Mouse (Mus musculus): ENCODE data around the gene Lpcat3. TPM values are rescaled to one million over a fixed set of nuclear protein-coding genes. Genes with fewer than 3 reads are reported as not detected.
A peak's percentile ranks its signal among the peaks of the same experiment; 100 is the strongest.

The Lpcat3 gene
- polyA plus RNA-seq, 1 experiment from 2014 or later, result 46.9 TPM

DNA sequence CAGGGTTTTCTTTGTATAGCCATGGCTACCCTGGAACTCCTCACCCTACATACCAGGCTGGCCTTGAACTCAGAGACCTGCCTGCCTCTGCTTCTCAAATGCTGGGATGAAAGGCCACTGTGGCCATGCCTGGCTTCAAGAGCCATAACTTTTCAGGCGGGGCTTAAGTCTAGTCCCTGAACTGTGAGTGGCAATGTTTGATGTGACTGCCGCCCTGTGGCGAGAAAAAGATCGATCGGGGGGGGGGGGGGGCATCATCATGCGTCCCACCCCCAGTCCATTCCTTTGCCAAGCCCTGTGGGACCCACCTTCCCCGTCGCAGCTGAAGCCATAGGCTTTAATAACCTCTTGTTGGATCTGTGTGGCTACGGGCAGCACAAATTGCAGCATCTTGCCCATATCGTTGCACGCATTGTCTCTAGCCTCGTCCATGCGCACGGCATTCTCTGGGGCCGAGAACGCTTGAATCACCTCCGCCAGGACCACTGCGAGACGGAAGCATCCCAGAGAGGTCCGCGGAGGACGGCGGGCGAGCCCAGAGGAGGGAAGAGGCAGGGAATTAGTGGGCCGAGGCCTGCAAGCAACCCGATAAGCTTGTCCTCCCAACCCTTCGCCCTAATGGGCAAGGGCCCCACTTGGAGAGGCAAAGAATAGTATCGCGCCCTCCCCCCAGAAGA lies 77.5 kb downstream of the Lpcat3 start:
- H3K27me3 ChIP-seq, result no peaks in the 10 kb centered on the region
- no peaks in the 10 kb centered on the region for H3K9me3 ChIP-seq
- H3K9ac ChIP-seq (replicated peaks), result peak overlapping the region; percentile 90
- H3K4me1 ChIP-seq (replicated peaks), result peaks cover 32% of the 10 kb centered on the region
- ATAC-seq (ENCODE audit: insufficient number of reproducible peaks, insufficient read depth, low FRiP score, low TSS enrichment, low read depth), result peak; percentile 43; the same call in 1 of the 2 replicates
- WGBS, result under 1% methylated on average over 29 of the region's 29 CpGs
- peaks cover 38% of the 10 kb centered on the region for H3K36me3 ChIP-seq
- H3K4me3 ChIP-seq (replicated peaks), result peak overlapping the region; percentile 57
- peak overlapping the region; percentile 100 for H3K27ac ChIP-seq
- peak overlapping the region; percentile 73 for H3K4me2 ChIP-seq

DNA sequence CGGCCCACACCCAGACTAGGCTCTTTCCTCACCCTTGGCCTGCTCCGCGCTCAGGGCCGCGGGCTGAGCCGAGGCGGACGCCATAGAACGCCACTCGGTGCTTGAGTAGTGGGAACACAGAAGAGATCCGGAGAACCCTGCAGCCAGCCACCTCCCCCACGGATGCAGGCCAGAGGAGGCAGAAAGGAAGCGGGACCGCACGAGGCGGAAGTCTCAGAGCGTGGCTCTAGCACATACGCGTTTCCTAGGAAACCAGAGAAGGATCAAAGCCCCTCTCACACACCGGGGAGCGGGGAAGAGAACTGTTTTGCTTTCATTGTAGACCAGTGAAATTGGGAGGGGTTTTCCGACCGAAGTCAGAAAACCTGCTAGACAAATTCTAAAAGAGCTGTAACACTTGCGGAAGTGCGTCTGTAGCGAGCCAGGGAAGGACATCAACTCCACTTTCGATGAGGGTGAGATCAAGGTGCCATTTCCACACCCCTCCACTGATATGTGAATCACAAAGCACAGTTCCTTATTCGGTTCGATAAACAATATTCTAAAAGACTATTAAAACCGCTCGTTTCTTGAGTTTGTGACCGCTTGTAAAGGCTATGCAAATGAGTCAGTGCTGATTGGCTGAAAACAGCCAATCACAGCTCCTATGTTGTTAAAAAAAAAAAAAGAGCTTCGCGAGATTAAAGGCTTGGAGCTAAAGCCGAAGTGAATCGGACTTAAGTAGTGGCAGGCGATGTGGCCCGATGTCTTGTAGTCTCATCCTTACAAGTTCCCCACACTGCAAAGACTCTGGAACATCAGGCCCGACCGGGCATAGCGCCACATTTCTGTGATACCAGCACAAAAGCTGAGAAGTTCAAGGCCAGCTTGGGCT lies 78.3 kb downstream of the Lpcat3 start, which contains the start of gene Grcc10:
Gene Grcc10, minus strand, starts transcription at position 487 of the 874 bp plus-strand sequence.
- Histone ChIP-seq H3K9me3 (no peaks in the 10 kb centered on the region), H3K4me3 (replicated peaks) (peak within 1 kb of the TSS; percentile 57), H3K36me3 (peaks cover 39% of the 10 kb centered on the region), H3K27ac (peak within 1 kb of the TSS; percentile 100), H3K4me2 (peak within 1 kb of the TSS; percentile 73), H3K4me1 (replicated peaks) (peaks cover 36% of the 10 kb centered on the region), H3K9ac (replicated peaks) (peak within 1 kb of the TSS; percentile 90), H3K27me3 (no peaks in the 10 kb centered on the region)
- ATAC-seq (ENCODE audit: insufficient number of reproducible peaks, insufficient read depth, low FRiP score, low TSS enrichment, low read depth), result peak; percentile 66
- under 1% methylated on average over 41 of the region's 41 CpGs for WGBS

DNA sequence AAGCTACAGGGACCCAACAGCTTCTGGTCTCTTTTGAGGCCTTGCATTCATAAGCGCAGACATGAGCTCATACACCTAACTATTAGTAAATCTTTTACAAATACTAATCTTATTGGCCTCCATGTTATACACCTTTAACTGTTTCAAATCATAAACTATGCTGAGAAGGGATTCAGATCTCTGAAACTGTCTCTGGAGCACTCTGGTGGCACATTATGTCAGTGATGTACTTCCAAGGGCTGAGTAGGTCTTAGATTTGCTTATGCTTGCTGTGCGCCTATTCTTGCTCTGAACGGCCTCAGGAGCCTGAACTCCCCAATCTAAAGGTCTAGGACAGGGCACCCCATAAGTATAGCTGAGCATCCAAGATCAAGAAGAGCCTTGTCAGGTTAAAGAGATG lies 79.0 kb downstream of the Lpcat3 start:
- Histone ChIP-seq H3K9me3 (no peaks in the 10 kb centered on the region), H3K4me2 (peak overlapping the region; percentile 73), H3K27me3 (no peaks in the 10 kb centered on the region), H3K36me3 (peaks cover 46% of the 10 kb centered on the region), H3K4me3 (replicated peaks) (peak overlapping the region; percentile 57), H3K27ac (peak overlapping the region; percentile 100), H3K9ac (replicated peaks) (no peak overlapping the region; the same call in 1 of the 2 replicates), H3K4me1 (replicated peaks) (peaks cover 43% of the 10 kb centered on the region)
- 70% methylated on average over 3 of the region's 3 CpGs for WGBS
- ATAC-seq (ENCODE audit: insufficient number of reproducible peaks, insufficient read depth, low FRiP score, low TSS enrichment, low read depth), result no peak

DNA sequence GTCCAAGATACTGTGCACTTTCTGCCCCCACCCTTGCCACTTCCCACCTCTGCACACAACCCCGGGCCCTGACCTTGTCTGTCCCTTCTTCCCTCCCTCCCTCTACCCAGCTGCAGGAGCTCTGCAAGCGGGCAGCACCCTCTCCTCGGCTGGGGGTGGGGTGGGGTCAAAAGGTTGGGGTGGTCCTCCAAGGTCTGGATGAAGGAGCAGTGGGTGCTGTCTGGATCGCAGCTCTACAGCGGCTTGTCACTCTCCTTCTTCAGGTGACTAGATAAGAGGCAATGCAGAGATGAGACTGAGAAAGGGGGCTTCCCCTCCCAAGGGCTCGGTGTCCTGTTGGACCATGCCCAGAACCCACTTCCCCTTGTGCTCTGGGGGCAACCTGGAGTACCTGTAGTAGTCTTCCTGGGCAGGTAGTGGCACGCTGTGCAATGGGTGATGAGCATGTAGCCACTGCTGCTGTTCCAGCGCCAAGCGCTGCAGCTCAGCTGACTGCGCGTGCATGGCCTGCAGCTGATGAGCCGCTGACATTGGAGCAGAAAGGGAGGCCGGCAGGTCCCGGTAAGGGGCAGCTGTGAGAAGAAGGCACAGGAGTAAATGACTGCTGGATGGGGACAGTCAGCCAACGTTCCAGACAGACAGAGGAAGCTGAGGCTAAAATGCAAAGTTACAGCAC lies 80.2 kb downstream of the Lpcat3 start:
- no peak for ATAC-seq (ENCODE audit: insufficient number of reproducible peaks, insufficient read depth, low FRiP score, low TSS enrichment, low read depth)
- no peak overlapping the region for H3K4me3 ChIP-seq (replicated peaks)
- peak overlapping the region; percentile 7; the same call in 1 of the 2 replicates for H3K27ac ChIP-seq
- no peak overlapping the region for H3K4me2 ChIP-seq
- H3K4me1 ChIP-seq (replicated peaks), result peaks cover 48% of the 10 kb centered on the region
- no peaks in the 10 kb centered on the region for H3K27me3 ChIP-seq
- peaks cover 58% of the 10 kb centered on the region for H3K36me3 ChIP-seq
- WGBS, result 89% methylated on average over 15 of the region's 15 CpGs
- H3K9me3 ChIP-seq, result no peaks in the 10 kb centered on the region
- no peak overlapping the region for H3K9ac ChIP-seq (replicated peaks)

DNA sequence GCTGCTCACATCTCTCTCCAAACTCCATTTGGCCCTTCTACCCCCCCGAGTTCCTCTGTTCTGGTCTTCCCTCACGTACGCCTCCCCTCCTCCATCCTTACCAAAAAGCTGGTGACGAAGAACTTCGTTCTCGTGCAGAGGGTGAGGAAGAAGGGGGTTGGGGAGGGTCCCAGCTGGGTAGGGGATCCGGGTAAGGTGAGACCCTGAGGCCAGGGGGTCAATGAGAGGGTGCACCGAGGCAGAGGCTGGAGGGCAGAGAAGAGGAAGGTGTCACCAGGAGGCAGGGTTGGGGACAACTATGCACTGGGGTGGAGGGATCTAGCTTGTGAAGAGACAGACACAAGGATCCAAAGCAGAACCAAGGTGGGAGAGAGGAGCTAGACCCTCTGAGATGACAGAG lies 80.8 kb downstream of the Lpcat3 start:
- no peak overlapping the region for H3K4me2 ChIP-seq
- H3K27me3 ChIP-seq, result no peaks in the 10 kb centered on the region
- no peak overlapping the region for H3K9ac ChIP-seq (replicated peaks)
- peaks cover 43% of the 10 kb centered on the region for H3K4me1 ChIP-seq (replicated peaks)
- no peak overlapping the region for H3K27ac ChIP-seq
- ATAC-seq (ENCODE audit: insufficient number of reproducible peaks, insufficient read depth, low FRiP score, low TSS enrichment, low read depth), result no peak
- H3K36me3 ChIP-seq, result peaks cover 63% of the 10 kb centered on the region
- no peaks in the 10 kb centered on the region for H3K9me3 ChIP-seq
- WGBS, result 89% methylated on average over 8 of the region's 8 CpGs
- H3K4me3 ChIP-seq (replicated peaks), result no peak overlapping the region

DNA sequence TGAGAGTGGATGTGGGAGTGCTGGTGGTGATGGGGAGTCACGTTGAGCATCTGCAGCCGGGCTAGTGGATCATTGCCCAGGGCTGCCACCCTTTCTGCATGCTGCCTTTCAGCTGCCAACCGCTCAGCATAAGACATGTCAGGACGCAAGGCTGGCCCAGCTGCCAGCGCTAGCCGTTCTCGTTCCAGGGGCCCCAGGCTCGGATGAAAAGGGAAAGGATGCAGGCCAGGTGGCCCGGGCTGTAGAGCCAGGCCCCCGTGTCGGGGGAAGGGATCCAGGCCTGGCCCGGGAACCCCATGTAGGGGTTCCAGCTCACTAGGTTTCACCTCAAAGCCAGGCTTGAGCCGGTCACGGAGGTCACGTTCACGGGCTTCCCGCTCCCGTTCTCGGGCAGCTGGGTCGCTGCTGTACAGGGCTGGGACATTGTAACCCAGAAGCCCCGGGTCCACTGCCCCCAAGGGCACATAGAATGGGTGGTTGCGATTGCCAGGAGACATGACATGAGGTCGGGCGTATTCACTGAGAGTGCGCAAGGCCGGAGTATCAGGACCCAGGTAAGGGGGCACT lies 82.0 kb downstream of the Lpcat3 start:
- 72% methylated on average over 26 of the region's 26 CpGs for WGBS
- H3K27ac ChIP-seq, result peak overlapping the region; percentile 93
- H3K27me3 ChIP-seq, result no peaks in the 10 kb centered on the region
- H3K4me1 ChIP-seq (replicated peaks), result peaks cover 31% of the 10 kb centered on the region
- no peaks in the 10 kb centered on the region for H3K9me3 ChIP-seq
- H3K4me2 ChIP-seq, result peak overlapping the region; percentile 89
- peak overlapping the region; percentile 47 for H3K4me3 ChIP-seq (replicated peaks)
- peaks cover 68% of the 10 kb centered on the region for H3K36me3 ChIP-seq
- H3K9ac ChIP-seq (replicated peaks), result peak overlapping the region; percentile 50; the same call in 1 of the 2 replicates
- ATAC-seq (ENCODE audit: insufficient number of reproducible peaks, insufficient read depth, low FRiP score, low TSS enrichment, low read depth), result no peak

DNA sequence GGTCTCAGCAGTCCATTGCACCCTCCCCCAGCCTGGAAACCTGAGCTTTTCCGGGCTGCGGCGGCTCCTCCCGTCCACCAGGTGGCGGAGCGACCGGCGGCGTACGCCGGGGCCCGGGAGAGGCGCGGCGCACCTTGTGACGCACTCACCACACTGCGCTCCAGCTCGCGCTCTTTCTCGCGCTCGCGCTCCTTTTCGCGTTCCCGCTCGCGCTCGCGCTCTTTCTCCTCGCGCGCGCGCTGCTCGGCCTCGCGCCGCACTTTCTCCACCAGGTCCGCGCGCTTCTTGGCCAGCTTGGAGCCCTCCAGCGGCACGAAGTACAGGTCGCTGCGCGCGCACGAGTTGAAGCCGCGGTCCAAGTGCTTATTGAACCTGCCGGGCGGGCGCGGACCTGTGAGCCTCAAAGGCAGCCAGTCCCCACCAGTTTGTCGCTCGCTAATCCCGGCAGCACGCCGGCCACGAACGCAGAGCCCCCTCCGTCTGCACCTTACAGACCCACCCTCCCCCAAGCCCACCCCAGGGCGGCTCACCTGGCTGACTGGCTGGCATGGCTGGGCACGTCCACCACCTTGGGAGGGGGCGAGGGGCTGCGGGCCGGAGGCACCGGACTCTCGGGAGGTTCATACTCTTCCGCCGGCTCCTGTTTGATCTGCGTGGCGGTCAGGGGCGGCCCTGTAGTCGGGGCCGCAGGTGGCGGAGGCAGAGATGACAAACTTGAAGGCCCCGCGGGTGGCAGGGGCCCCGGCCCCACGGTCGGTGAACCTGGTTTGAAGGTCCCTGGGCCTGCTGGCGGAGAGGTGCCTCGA lies 82.9 kb downstream of the Lpcat3 start:
- Histone ChIP-seq H3K27ac (peak overlapping the region; percentile 93), H3K36me3 (peaks cover 70% of the 10 kb centered on the region), H3K4me2 (peak overlapping the region; percentile 89), H3K9me3 (no peaks in the 10 kb centered on the region), H3K4me3 (replicated peaks) (peak overlapping the region; percentile 47), H3K9ac (replicated peaks) (peak overlapping the region; percentile 80), H3K4me1 (replicated peaks) (peaks cover 30% of the 10 kb centered on the region), H3K27me3 (no peaks in the 10 kb centered on the region)
- under 1% methylated on average over 85 of the region's 85 CpGs for WGBS
- peak; percentile 82 for ATAC-seq (ENCODE audit: insufficient number of reproducible peaks, insufficient read depth, low FRiP score, low TSS enrichment, low read depth)

DNA sequence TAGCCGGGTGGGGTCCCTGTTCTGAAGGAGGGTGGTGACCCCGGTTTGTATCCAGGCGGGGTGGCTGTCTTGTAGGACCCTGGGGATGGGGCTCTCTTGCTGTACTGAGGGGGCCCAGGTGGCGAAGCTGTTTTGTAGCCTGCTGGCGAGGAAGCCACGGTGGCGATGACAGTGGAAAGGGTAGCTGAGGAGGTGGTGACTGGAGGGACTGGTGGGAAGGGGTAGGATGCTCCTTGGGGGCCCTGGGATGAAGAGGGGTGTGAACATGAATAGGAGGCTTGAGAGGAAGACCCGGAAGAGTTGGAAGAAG lies 83.4 kb downstream of the Lpcat3 start:
- H3K27ac ChIP-seq, result peak overlapping the region; percentile 93
- peak overlapping the region; percentile 47 for H3K4me3 ChIP-seq (replicated peaks)
- no peaks in the 10 kb centered on the region for H3K27me3 ChIP-seq
- peak; percentile 9 for ATAC-seq (ENCODE audit: insufficient number of reproducible peaks, insufficient read depth, low FRiP score, low TSS enrichment, low read depth)
- H3K9me3 ChIP-seq, result no peaks in the 10 kb centered on the region
- H3K36me3 ChIP-seq, result peaks cover 70% of the 10 kb centered on the region
- peak overlapping the region; percentile 80 for H3K9ac ChIP-seq (replicated peaks)
- peaks cover 30% of the 10 kb centered on the region for H3K4me1 ChIP-seq (replicated peaks)
- WGBS, result 12% methylated on average over 8 of the region's 8 CpGs
- peak overlapping the region; percentile 89 for H3K4me2 ChIP-seq

DNA sequence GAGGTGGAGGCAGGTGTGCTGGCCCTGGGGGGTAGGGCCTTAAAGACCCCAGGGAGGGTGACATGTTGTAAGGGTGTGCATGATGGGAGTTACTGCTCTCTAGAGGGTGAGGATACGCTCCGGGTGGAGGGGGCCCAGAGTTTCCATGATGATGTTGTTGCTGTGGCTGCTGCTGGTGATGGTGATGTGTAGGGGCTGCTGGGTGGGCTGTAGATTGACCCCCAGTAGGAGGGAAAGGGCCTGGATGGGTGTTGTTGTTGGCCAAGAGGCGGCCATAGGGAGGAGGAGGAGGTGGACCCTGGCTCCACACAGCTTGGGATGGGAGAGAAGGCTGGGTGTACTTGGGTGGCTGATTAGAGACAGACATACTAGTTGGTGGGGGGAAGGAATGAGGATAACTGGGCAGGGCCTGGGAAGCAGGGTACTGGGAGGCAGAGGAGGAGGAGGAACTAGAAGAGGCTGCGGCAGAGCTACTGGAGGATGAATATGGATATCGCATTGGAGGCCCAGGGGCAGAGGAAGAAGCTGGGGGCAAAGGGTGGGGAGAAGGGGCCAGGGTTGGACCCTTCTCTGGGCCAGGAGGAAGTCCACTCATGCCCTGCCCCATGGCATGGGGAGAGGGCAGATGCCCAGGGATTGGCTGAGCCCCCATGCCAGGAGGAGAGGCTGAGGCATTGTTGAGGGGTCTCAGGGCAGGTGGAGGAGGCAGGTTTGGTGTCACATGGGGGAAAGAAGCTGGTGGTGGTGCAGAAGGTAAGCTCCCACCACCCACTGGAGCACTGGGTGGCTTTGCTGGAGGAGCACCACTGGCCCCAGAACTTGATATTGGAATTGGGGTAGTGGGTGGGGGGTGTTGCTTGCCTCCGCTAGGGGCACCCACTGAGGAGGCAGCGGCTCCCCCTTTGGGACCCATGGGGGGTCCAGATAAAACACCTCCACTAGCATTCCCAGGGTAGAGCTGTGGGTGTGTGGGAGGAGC lies 84.1 kb downstream of the Lpcat3 start:
- no peak for ATAC-seq (ENCODE audit: insufficient number of reproducible peaks, insufficient read depth, low FRiP score, low TSS enrichment, low read depth)
- H3K4me3 ChIP-seq (replicated peaks), result peak overlapping the region; percentile 47

More for the DNA sequence above, 84.1 kb downstream of the Lpcat3 start:
- H3K27me3 ChIP-seq, result no peaks in the 10 kb centered on the region
- H3K9ac ChIP-seq (replicated peaks), result peak overlapping the region; percentile 23; the same call in 1 of the 2 replicates
- peak overlapping the region; percentile 93; the same call in 1 of the 2 replicates for H3K27ac ChIP-seq
- peaks cover 25% of the 10 kb centered on the region for H3K4me1 ChIP-seq (replicated peaks)
- H3K4me2 ChIP-seq, result peak overlapping the region; percentile 89
- 90% methylated on average over 7 of the region's 7 CpGs for WGBS
- H3K36me3 ChIP-seq, result peaks cover 70% of the 10 kb centered on the region
- no peaks in the 10 kb centered on the region for H3K9me3 ChIP-seq

Measured in limb, embryonic 12.5 days (tissue).